Mouse (Mus musculus): ENCODE data around the gene Zfp61.

Zfp61 gene

GRCm38 (mm10) chr7:24254633-24255474, 46.2 kb downstream of the Zfp61 start, which contains the start of gene Zfp108:
TSS of gene Zfp108 (plus strand) at chr7:24254794.
- DNase-seq = peak; percentile 61

DNA sequence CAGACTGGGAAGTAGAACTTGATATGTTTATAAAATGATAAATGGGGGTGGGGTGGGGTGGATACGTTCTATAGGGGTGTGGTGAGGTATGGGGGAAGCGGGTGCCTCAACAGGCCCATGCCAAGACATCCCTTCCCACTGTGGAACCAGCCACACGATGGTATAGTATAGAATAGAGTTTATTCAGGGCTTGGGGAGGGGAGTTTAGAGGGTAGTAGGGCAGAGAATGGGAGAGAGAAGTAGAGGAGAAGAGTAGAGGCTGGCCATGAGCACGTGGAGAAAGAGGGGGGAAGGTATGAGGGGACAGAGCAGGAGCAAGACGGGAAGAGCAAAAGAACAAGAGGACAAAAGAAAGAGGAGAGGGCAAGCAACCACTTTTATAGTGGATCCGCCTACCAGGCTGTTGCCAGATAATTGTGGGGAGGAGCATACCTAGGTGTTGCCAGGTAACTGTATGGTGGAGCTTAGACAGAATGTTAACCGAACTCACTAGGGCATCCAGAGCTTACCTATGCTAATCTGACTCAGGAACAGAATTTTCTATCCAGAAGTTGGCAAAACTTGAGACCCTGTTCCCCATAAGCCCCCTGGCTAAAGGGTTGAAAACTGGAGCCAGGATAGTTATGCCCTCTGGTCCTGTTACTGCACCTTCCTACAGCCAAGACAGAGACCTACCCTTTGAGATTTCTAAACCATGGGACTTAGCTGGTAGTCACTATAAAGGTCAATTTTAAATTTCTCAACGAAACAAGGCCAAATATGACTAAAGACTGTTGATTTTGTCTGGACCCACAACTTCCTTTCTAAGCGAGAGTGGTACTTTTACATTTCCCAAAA, 47.0 kb downstream of the Zfp61 start:
- no peak for DNase-seq
